Mouse (Mus musculus) forebrain, embryonic 13.5 days (tissue): Measurements from ENCODE around the gene Ccdc171. TPM values are rescaled to one million over a fixed set of nuclear protein-coding genes. Genes with fewer than 3 reads are reported as not detected.
"Not testable (repeated sequence)": the region's sequence is repeated elsewhere in the genome, so short reads cannot be mapped to it uniquely, and the experiment has no call there.

Experiments used
- ATAC-seq: fragments of 200-750 bp; cut with Nextera tagmentation; 2 replicates; pipeline ENCODE4 v1.8.0; 2017
- H3K27ac ChIP-seq: fragments of 300-500 bp; sonication (generic); 2 replicates; pipeline ENCODE4 v1.5.1; 2015; ENCODE audit warnings: inconsistent platforms, mild to moderate bottlenecking, moderate library complexity
- H3K27me3 ChIP-seq: fragments of 300-500 bp; sonication (generic); 2 replicates; pipeline ENCODE4 v1.6.1; 2015; ENCODE audit warnings: mild to moderate bottlenecking, inconsistent platforms
- H3K36me3 ChIP-seq: fragments of 300-500 bp; sonication (generic); 2 replicates; pipeline ENCODE4 v1.6.1; 2015; ENCODE audit warnings: mild to moderate bottlenecking, inconsistent platforms; ENCODE audit not compliant: poor library complexity, severe bottlenecking
- H3K4me1 ChIP-seq: fragments of 300-500 bp; sonication (generic); 2 replicates; pipeline ENCODE4 v1.6.1; 2015; ENCODE audit warnings: inconsistent platforms
- H3K4me2 ChIP-seq: fragments of 300-500 bp; sonication (generic); 2 replicates; pipeline ENCODE4 v1.6.1; 2015; ENCODE audit warnings: inconsistent platforms, mild to moderate bottlenecking, moderate library complexity
- H3K4me3 ChIP-seq: fragments of 300-500 bp; sonication (generic); 2 replicates; pipeline ENCODE4 v1.5.1; 2015; ENCODE audit warnings: mild to moderate bottlenecking, inconsistent platforms
- H3K9ac ChIP-seq: fragments of 300-500 bp; sonication (generic); 2 replicates; pipeline ENCODE4 v1.6.1; 2015; ENCODE audit warnings: mild to moderate bottlenecking, inconsistent platforms
- H3K9me3 ChIP-seq: fragments of 300-500 bp; sonication (generic); replicated peaks from 2 replicates; pipeline ENCODE4 v1.6.1; 2016; ENCODE audit warnings: inconsistent platforms
- WGBS: fragments of 180-500 bp; shearing (Covaris S2); methylation state at CpG from one replicate; pipeline ENCODE4 v1.1.7; 2015; 5-methylcytosine and 5-hydroxymethylcytosine counted together
- polyA plus RNA-seq: library from polyadenylated mRNA; unstranded; fragments of >200 nt; fragmentation: Nextera tagmentation; extraction: Ambion mirVana; gene quantifications from 2 replicates; pipeline ENCODE4 v1.2.1, GENCODE M21; 2015

The Ccdc171 gene
- 5.5 and 5.7 TPM in 2 replicates for polyA plus RNA-seq

DNA sequence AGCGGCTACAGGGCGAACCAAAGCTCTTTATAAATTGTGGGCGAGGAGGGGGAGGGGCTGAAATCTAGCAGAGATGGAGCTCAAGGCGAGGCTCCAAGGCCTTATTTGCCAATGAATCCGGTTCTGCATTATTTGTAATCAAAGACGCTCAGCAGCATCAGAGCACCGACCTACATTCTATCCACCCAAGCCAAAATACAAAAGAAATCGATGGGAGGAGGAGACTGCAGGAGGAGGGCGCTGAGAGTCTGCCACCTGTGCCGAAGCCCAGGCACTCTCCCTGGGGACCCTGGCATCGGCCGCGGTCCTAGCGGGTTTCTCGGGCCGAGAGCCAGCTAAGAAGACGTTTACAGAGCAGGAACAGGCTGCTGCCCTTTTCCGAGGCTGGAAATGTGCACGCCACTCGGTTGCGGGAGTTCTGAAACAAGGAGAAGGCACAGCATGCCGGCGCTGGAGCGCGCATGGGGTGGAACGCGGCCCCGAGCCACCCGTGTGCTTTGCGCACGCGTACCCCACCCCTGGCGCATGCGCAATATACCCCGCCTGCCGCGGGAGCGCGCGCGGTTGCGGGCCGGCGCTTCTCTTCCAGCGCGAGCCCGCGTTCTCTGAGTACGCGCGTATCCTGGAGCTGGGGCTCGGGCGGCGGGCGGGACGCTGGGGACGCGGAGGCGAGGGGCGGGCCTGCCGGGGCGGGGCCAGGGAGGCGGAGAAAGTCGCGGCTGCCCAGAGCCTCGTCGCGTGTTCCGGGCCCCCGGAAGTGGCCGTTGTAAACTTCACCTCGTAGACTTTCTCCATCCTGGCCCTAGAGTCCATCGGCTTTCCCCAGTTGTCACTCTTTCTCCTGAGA is at the start of gene Ccdc171:
Gene Ccdc171, plus strand, starts transcription at position 703 of the 847 bp plus-strand sequence.
- WGBS = under 1% methylated on average over 45 of the region's 73 CpGs
- Histone ChIP-seq H3K9me3 (no peaks in the 10 kb centered on the region), H3K4me1 (peaks cover 32% of the 10 kb centered on the region), H3K9ac (peak within 1 kb of the TSS; percentile 87), H3K4me3 (peak within 1 kb of the TSS; percentile 61), H3K4me2 (peak within 1 kb of the TSS; percentile 80), H3K27me3 (no peaks in the 10 kb centered on the region), H3K27ac (peak within 1 kb of the TSS; percentile 100), H3K36me3 (no peaks in the 10 kb centered on the region)
- peak; percentile 95 for ATAC-seq

DNA sequence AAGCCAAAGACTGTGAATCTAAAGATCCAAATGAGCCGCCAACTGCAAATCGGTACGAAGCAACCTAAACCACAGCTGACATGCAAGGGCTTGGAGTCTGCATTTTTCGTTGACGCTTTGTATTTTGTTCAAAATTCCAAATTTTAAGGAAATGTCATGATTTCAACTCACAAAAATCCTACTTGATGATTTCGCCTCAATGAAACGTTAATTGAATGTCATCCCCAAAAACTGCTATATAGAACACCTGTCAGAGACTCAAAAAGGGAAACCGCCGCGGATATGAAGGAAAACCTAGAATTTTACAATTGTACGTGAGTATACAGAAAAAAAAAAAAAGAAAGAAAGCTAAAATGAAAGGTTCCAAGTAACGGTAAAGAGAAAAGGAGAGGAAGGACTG is 40.1 kb upstream of the Ccdc171 start:
- peak overlapping the region; percentile 98 for H3K9ac ChIP-seq
- H3K4me3 ChIP-seq = peak overlapping the region; percentile 92
- WGBS = 16% methylated on average over 12 of the region's 12 CpGs
- peak overlapping the region; percentile 63 for H3K4me2 ChIP-seq
- H3K4me1 ChIP-seq = peaks cover 35% of the 10 kb centered on the region
- ATAC-seq = no peak
- peaks cover 26% of the 10 kb centered on the region for H3K36me3 ChIP-seq
- H3K9me3 ChIP-seq = no peaks in the 10 kb centered on the region
- H3K27me3 ChIP-seq = no peaks in the 10 kb centered on the region
- peak overlapping the region; percentile 99 for H3K27ac ChIP-seq

DNA sequence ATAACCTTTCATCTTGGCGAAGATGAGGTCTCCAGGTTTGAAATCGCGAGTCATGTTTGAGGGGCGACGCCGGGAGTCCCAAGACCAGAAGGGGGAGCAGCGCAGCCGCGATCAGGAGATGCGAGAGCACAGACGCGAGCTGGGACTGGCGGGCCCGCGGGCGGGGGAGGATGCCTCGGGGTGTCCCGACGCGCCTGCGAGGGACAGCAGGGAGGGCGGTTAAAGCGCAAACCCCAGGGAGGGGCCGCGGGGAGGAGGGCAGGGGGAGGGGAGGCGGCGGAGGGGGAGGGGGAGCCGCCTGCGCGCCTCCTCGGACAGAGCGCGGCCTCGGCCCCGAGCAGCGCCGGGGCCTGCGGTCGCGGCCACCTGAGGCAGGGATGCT is 39.6 kb upstream of the Ccdc171 start:
- whole genome bisulfite sequencing = 0% methylated on average over 21 of the region's 40 CpGs
- peak overlapping the region; percentile 63 for H3K4me2 ChIP-seq
- H3K27me3 ChIP-seq = no peaks in the 10 kb centered on the region
- peaks cover 23% of the 10 kb centered on the region for H3K36me3 ChIP-seq
- peak overlapping the region; percentile 92 for H3K4me3 ChIP-seq
- H3K4me1 ChIP-seq = peaks cover 35% of the 10 kb centered on the region
- peak overlapping the region; percentile 98 for H3K9ac ChIP-seq
- ATAC-seq = peak; percentile 84
- H3K27ac ChIP-seq = peak overlapping the region; percentile 99
- H3K9me3 ChIP-seq = no peaks in the 10 kb centered on the region

DNA sequence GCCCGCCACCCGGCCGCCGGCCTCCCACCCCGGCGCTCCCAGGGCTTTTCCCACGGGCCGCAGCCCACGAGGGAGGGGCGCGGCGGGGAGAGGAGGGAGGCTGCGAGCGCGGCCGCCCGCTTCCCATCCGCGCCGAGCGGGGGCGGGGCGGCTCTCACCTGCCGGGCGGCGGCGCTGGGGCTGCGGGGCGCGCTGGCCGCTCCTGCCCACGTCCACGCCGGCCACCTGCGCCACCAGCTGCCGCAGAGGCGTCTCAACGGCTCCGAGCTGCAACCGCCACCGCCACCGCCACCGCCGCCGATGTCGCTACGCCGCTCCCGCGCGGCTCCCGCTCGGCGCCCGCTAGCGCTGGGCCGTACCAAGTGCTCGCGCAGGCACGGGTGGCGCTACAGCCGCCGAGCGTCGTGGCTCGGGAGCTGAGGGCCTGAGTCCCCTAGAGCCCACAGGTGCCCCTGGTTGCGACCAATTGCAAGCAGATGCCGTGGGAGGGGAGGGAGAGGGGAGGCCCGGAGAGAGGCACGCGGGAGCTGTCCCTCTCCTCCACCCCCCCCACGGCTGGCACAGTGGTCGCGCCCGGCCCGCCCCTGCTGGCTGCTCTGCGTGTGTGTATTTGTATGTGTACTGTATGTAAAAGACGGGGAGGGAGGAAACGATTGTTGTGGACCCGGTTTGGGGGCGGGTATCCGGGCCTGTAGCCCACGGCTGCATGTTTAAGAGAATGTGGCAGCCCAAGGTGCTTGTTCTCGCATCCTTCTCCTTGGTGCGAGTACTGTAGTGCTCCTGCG is 39.0 kb upstream of the Ccdc171 start, which contains the start of gene Psip1:
Gene Psip1, minus strand, starts transcription at position 343 of the 785 bp plus-strand sequence.
- H3K4me2 ChIP-seq = peak within 1 kb of the TSS; percentile 63
- peak within 1 kb of the TSS; percentile 98 for H3K9ac ChIP-seq
- no peaks in the 10 kb centered on the region for H3K27me3 ChIP-seq
- peaks cover 17% of the 10 kb centered on the region for H3K36me3 ChIP-seq
- no peaks in the 10 kb centered on the region for H3K9me3 ChIP-seq
- peak; percentile 96 for ATAC-seq
- H3K4me3 ChIP-seq = peak within 1 kb of the TSS; percentile 92
- H3K27ac ChIP-seq = peak within 1 kb of the TSS; percentile 99
- peaks cover 35% of the 10 kb centered on the region for H3K4me1 ChIP-seq
- WGBS = 1% methylated on average over 62 of the region's 86 CpGs

DNA sequence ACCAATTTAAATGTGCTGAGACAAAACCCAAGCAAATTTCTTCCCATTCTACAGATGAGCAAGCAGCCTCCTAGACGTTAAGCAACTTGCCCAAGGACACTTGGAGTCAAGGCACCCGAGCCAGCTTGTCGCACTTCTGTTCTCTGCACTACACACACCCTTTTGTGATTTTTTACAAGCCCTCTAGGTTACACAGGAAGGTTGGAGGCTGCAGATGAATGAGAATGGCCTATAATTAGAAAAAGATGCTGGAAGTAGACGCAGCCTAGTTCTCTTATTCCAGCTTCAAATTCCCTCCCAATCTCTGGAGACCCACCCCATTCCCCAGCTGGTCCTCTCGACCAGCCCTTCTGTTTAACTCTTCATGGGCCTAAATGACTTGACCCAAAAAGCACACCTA is 36.2 kb upstream of the Ccdc171 start:
- Histone ChIP-seq H3K9ac (no peak overlapping the region), H3K4me2 (no peak overlapping the region), H3K4me3 (no peak overlapping the region), H3K36me3 (no peaks in the 10 kb centered on the region), H3K9me3 (no peaks in the 10 kb centered on the region), H3K27me3 (no peaks in the 10 kb centered on the region), H3K27ac (no peak overlapping the region), H3K4me1 (peaks cover 20% of the 10 kb centered on the region)
- ATAC-seq = no peak
- 30% methylated on average over 5 of the region's 5 CpGs for WGBS

DNA sequence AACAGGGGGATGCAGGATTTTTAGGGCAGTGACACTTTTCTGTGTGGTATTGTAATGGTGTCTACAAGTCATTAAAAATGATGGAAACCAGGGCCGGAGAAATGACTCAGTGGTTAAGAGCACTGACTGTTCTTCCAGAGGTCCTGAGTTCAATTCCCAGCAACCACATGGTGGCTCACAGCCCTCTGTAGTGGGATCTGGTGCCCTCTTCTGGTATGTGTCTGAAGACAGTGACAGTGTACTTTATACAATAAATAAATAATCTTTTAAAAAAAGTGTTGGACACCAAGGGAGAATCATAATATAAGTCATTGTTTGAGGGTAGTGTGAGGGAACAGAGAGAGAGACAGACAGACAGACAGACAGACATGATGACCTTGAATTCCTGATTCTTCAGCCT is 32.2 kb upstream of the Ccdc171 start:
- ATAC-seq = no peak

DNA sequence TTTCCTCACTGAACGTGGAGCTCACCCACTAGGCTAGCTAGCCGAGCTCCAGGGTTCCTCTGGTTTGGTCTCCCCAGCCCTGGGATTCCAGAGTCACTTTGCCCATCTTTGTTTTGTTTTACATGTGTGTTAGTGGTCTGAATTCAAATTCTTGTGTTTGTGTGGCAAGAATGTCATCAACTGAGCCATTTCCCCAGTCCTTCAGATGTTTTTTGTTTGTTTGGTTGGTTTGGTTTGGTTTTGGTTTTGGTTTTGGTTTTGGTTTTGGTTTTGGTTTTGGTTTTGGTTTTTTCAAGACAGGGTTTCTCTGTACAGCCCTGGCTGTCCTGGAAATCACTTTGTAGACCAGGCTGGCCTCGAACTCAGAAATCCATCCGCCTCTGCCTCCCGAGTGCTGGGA is 28.3 kb upstream of the Ccdc171 start:
- not testable (repeated sequence) for H3K4me1 ChIP-seq, H3K36me3 ChIP-seq, H3K9ac ChIP-seq, ATAC-seq, H3K9me3 ChIP-seq, H3K27ac ChIP-seq, H3K27me3 ChIP-seq, H3K4me3 ChIP-seq, H3K4me2 ChIP-seq
- WGBS = 94% methylated on average over 5 of the region's 5 CpGs

More for the DNA sequence above, 32.2 kb upstream of the Ccdc171 start:
- Histone ChIP-seq H3K27ac (no peak overlapping the region), H3K4me1 (no peaks in the 10 kb centered on the region), H3K9me3 (no peaks in the 10 kb centered on the region), H3K36me3 (no peaks in the 10 kb centered on the region), H3K27me3 (no peaks in the 10 kb centered on the region), H3K4me2 (no peak overlapping the region), H3K4me3 (no peak overlapping the region), H3K9ac (no peak overlapping the region)
- 94% methylated on average over 1 of the region's 1 CpGs for WGBS

DNA sequence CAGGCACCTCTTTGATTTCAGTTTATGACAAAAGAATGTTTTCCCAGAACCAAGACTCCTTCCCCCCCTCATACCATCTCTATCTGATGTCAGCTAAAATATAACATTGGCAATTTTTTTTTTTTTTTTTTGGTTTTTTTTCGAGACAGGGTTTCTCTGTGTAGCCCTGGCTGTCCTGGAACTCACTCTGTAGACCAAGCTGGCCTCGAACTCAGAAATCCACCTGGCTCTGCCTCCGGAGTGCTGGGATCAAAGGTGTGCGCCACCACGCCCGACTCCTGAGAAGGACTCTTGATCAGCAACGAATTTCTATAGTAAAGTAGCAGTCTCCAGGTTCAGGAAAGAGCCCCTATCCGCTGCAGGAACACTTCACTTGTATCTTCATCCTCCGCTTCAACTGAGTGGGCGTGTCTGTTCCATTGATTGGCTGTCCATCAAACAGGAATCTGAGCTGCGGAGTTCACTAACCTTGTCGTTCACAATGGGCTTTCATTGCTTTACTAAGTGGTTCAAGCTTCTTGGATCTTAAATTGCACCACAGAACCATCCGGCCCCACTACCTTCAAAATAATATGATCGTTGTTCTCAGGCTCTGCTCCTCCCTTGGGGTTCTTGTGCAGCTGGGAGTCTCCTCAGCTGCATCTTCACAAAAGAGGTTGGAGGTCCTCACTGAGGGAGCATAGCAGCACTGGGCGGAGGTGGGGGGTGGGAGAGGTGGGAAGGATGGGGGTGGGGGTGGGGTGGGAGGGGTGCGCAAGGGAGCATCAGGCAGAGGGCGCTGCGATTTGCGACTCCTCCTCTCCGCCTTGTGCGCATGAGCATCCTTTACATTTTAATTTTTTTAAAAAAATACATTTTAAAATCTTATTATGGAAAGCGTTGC is 24.9 kb upstream of the Ccdc171 start:
- 5% methylated on average over 22 of the region's 22 CpGs for WGBS
- Histone ChIP-seq H3K36me3 (no peaks in the 10 kb centered on the region), H3K4me1 (peaks cover 9% of the 10 kb centered on the region), H3K4me2 (peak overlapping the region; percentile 56), H3K9ac (peak overlapping the region; percentile 56), H3K4me3 (peak overlapping the region; percentile 34), H3K27me3 (no peaks in the 10 kb centered on the region), H3K9me3 (no peaks in the 10 kb centered on the region), H3K27ac (peak overlapping the region; percentile 69)
- ATAC-seq = peak; percentile 91

DNA sequence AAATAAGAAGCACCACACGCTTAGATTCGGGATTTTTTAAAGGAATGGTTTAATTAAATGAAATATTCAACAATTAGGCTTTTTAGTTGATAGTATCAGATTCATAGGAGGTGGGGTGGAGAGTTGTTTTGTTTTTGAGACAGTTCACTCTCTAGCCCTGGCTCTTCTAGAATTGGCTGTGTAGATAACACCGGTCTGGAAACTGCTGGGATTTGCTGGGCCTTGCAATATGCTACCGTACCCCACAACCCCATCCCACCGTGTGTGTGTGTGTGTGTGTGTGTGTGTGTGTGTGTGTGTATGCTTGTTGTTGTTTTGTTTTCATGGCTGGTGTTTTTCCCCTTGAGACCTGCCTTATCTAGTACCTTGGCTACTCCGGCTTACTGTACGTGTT is 24.3 kb upstream of the Ccdc171 start:
- Histone ChIP-seq H3K4me3 (peak overlapping the region; percentile 34), H3K9ac (peak overlapping the region; percentile 26; the same call in 1 of the 2 replicates), H3K27ac (peak overlapping the region; percentile 35), H3K4me1 (peaks cover 9% of the 10 kb centered on the region), H3K9me3 (no peaks in the 10 kb centered on the region), H3K4me2 (peak overlapping the region; percentile 56), H3K36me3 (no peaks in the 10 kb centered on the region), H3K27me3 (no peaks in the 10 kb centered on the region)
- peak; percentile 68 for ATAC-seq
- 25% methylated on average over 7 of the region's 7 CpGs for WGBS

DNA sequence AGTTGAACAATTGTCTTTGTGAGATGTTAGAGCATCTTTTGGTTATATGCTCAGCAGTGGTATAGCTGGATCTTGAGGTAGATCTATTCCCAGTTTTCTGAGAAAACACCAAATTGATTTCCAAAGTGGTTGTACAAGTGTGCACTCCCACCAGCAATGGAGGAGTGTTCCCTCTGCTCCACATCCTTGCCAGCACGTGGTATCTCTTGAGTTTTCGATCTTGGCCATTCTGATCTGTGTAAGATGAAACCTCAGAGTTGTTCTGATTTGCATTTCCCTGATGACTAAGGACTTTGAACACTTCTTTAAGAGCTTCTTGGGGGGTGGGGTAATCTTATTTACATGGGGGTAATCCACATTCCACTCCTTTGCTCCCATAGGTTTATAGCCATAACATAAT is 15.7 kb upstream of the Ccdc171 start:
- 56% methylated on average over 2 of the region's 2 CpGs for WGBS
- no peaks in the 10 kb centered on the region for H3K36me3 ChIP-seq
- H3K4me2 ChIP-seq = no peak overlapping the region
- H3K4me1 ChIP-seq = 0 out of 2 replicates have a peak, but pooled peaks cover 6% of the 10 kb centered on the region
- H3K9ac ChIP-seq = no peak overlapping the region
- H3K9me3 ChIP-seq = no peaks in the 10 kb centered on the region
- H3K27ac ChIP-seq = no peak overlapping the region
- no peak overlapping the region for H3K4me3 ChIP-seq
- ATAC-seq = no peak
- H3K27me3 ChIP-seq = no peaks in the 10 kb centered on the region

DNA sequence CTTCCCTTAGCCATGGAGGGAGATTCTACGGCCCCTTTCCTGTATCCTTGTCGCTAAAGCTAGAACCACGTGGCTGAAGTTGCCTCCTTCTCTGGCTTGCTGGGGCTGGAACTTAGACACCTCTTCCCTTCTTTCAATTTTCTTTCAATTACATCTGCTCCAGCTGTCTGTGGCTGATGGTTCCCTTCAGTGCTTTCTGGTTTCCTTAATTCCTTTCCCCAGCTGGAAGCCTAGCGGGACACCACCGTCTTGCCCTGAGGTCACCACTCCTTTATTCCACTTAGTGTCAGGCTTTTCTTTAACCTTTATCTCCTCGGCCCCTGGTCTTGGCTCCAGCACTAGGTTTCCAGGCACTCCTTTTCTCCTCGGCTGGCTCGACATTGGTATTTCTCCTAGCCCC is 14.3 kb upstream of the Ccdc171 start:
- H3K9ac ChIP-seq = no peak overlapping the region
- no peaks in the 10 kb centered on the region for H3K9me3 ChIP-seq
- ATAC-seq = no peak
- H3K4me2 ChIP-seq = no peak overlapping the region
- no peaks in the 10 kb centered on the region for H3K36me3 ChIP-seq
- no peak overlapping the region for H3K27ac ChIP-seq
- WGBS = 33% methylated on average over 8 of the region's 8 CpGs
- H3K27me3 ChIP-seq = no peaks in the 10 kb centered on the region
- no peak overlapping the region for H3K4me3 ChIP-seq
- H3K4me1 ChIP-seq = 0 out of 2 replicates have a peak, but pooled peaks cover 6% of the 10 kb centered on the region
